Mouse (Mus musculus) kidney, postnatal 0 days (tissue): ENCODE data around the gene Igflr1. TPM values are rescaled to one million over a fixed set of nuclear protein-coding genes. Genes with fewer than 3 reads are reported as not detected.

Experiments used
- ATAC-seq: fragments of 200-750 bp; cut with Nextera tagmentation; replicated peaks from 2 replicates; pipeline ENCODE4 v1.8.0; 2017; ENCODE audit warnings: low read depth, moderate number of reproducible peaks, moderate TSS enrichment, moderate library complexity; ENCODE audit not compliant: low FRiP score
- DNase-seq: peaks from one replicate; pipeline ENCODE4 v3.0.0-alpha.2; 2016; ENCODE audit warnings: low spot score
- H3K27ac ChIP-seq: fragments of 300-500 bp; sonication (generic); 2 replicates; pipeline ENCODE4 v1.5.1; 2014; ENCODE audit warnings: mild to moderate bottlenecking
- H3K27me3 ChIP-seq: fragments of 300-500 bp; sonication (generic); 2 replicates; pipeline ENCODE4 v1.6.1; 2014; ENCODE audit warnings: low read length, mixed read lengths; ENCODE audit not compliant: insufficient read depth
- H3K36me3 ChIP-seq: fragments of 300-500 bp; sonication (generic); 2 replicates; pipeline ENCODE4 v1.6.1; 2014; ENCODE audit warnings: low read length, mixed read lengths; ENCODE audit not compliant: insufficient read depth
- H3K4me1 ChIP-seq: fragments of 300-500 bp; sonication (generic); replicated peaks from 2 replicates; pipeline ENCODE4 v1.6.1; 2014; ENCODE audit warnings: antibody characterized with exemption, low read length, mixed read lengths; ENCODE audit not compliant: insufficient read depth
- H3K4me2 ChIP-seq: fragments of 300-500 bp; sonication (generic); 2 replicates; pipeline ENCODE4 v1.6.1; 2014; ENCODE audit warnings: mild to moderate bottlenecking, low read length, moderate library complexity, mixed read lengths
- H3K4me3 ChIP-seq: fragments of 300-500 bp; sonication (generic); replicated peaks from 2 replicates; pipeline ENCODE4 v1.5.1; 2014; ENCODE audit warnings: low read depth, low read length
- H3K9ac ChIP-seq: fragments of 300-500 bp; sonication (generic); 2 replicates; pipeline ENCODE4 v1.6.1; 2014; ENCODE audit warnings: low read depth, low read length
- H3K9me3 ChIP-seq: fragments of 300-500 bp; sonication (generic); replicated peaks from 2 replicates; pipeline ENCODE4 v1.6.1; 2016; ENCODE audit warnings: low read length, inconsistent platforms, mixed read lengths
- CTCF ChIP-seq: IDR thresholded peaks from 2 replicates; pipeline ENCODE4 v1.5.1; 2016; ENCODE audit warnings: antibody characterized with exemption, low read depth, mild to moderate bottlenecking, moderate library complexity
- WGBS: fragments of 180-500 bp; shearing (Covaris S2); extraction: QIAGEN DNeasy Blood & Tissue Kit; methylation state at CpG from one replicate; pipeline ENCODE4 v1.1.7; 2014; 5-methylcytosine and 5-hydroxymethylcytosine counted together
- polyA plus RNA-seq: library from polyadenylated mRNA; unstranded; fragments of >200 nt; fragmentation: Nextera tagmentation; extraction: Ambion mirVana; gene quantifications from 2 replicates; pipeline ENCODE4 v1.2.1, GENCODE M21; 2015

Gene Igflr1
- polyA plus RNA-seq, result 2.4 and 2.5 TPM in 2 replicates

DNA sequence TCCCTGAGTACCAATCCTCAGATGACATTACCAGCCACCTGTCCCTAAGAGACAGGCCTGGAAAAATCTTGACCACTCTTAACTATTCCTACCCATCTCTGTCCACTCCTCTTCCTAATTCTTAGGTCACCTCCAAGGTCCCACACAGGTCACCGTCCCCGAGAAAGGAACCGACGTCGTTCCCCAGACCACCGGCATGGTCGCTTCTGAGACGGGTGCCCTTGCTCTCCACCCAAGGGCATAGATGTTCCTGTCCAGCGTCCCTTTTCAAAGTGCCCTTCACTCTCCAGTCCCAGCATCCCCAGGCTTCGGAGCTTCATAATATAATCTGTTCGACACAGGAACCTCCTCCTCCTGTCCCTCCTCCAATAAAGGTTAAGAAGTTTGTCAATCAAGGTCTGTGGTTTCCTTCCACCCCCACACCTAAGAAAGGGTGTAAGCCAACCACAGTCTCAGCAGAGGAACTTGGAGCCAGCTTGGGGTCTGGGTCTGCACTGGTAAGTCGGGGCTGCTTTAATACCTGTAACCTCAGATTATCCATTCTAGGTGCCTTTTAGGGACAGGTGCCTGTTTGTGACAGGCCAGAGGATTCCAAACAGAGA is at the start of gene Igflr1:
Gene Igflr1, plus strand, starts transcription at position 458 of the 602 bp plus-strand sequence.
- DNase-seq (no peak), ATAC-seq (no peak)
- Histone ChIP-seq H3K4me1 (no peaks in the 10 kb centered on the region), H3K4me2 (0 out of 2 replicates have a peak within 1 kb of the TSS, but pooled peaks have one; percentile 58), H3K27me3 (no peaks in the 10 kb centered on the region), H3K9ac (no peak within 1 kb of the TSS), H3K27ac (no peak within 1 kb of the TSS), H3K4me3 (no peak within 1 kb of the TSS), H3K36me3 (peaks cover 31% of the 10 kb centered on the region), H3K9me3 (no peaks in the 10 kb centered on the region)
- WGBS, result 93% methylated on average over 12 of the region's 12 CpGs
- no peak for TF ChIP-seq CTCF

DNA sequence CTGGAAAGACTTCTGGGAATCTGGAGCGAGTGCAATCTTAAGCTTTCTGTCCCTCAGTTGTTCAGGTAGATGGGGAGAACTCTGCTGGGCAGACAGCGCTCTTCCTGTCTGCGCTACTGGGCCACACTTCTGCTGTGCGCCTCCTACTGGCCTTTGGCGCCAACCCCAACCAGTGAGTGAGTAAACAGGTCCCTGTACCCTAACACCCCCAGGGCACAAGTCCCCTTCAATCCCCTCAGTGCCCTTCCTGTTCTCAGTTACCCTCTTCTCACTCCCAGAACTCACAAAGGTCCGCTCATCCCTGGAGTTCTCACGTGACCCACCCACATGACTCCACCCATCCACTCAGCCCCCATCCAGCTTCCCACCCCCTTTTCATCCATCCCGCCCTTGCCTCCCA is 46.9 kb upstream of the Igflr1 start:
- DNase-seq (no peak), ATAC-seq (no peak)
- 0 out of 2 replicates have a peak, but pooled peaks cover under 1% of the 10 kb centered on the region for H3K36me3 ChIP-seq
- WGBS, result 44% methylated on average over 8 of the region's 8 CpGs
- H3K27ac ChIP-seq, result no peak overlapping the region
- H3K9ac ChIP-seq, result no peak overlapping the region
- H3K4me2 ChIP-seq, result no peak overlapping the region
- H3K9me3 ChIP-seq, result no peaks in the 10 kb centered on the region
- TF ChIP-seq CTCF, result 0 out of 2 replicates have a peak, but pooled peaks have one; percentile 5
- H3K27me3 ChIP-seq, result no peaks in the 10 kb centered on the region
- H3K4me1 ChIP-seq, result 0 out of 2 replicates have a peak, but pooled peaks cover 6% of the 10 kb centered on the region
- H3K4me3 ChIP-seq, result no peak overlapping the region

DNA sequence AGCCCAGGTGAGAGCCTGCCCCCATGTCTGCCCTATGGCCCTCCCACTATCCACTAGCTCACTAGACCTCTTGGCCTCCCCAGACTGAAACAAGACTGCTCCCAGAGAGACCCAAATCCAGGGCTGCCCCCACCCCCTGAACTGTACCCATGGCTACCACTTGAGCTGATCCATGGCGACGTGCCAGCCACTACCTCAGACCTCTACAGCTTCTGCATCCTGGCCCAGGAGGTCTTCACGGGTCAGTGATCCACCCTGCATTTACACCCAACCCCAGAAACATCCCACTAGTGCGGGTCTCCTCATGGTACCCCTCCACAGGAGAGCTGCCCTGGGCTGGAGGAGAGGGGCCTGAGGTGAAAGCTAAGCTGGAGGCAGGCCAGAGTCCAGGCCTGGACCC is 44.8 kb upstream of the Igflr1 start:
- Histone ChIP-seq H3K27ac (no peak overlapping the region), H3K9ac (no peak overlapping the region), H3K4me3 (no peak overlapping the region), H3K9me3 (no peaks in the 10 kb centered on the region), H3K27me3 (no peaks in the 10 kb centered on the region), H3K36me3 (peaks cover 14% of the 10 kb centered on the region; the same call in 1 of the 2 replicates), H3K4me2 (no peak overlapping the region), H3K4me1 (0 out of 2 replicates have a peak, but pooled peaks cover 7% of the 10 kb centered on the region)
- DNase-seq (no peak), ATAC-seq (no peak)
- WGBS, result 49% methylated on average over 4 of the region's 4 CpGs
- TF ChIP-seq CTCF, result no peak

DNA sequence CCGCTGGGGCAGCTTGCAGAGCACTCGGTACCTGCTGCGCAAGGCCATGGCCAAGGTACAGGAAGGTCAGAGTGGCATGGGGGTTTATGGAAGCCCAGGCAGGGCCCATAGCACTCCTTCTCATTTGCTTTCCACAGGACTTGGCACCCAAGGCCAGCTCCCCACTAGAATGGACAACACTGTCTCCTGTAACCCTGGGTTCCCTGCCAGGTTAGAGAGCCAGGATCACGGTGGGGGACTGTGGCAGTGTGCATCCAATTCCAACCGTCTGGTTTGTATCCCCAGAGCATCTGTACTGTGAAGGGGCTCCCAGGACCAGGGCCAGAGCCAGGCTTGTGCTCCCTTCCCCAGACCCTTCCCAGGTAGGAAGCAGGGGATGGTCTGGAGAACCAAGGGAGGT is 44.4 kb upstream of the Igflr1 start:
- Histone ChIP-seq H3K9me3 (no peaks in the 10 kb centered on the region), H3K4me3 (no peak overlapping the region), H3K27ac (no peak overlapping the region), H3K36me3 (peaks cover 14% of the 10 kb centered on the region; the same call in 1 of the 2 replicates), H3K4me2 (no peak overlapping the region), H3K27me3 (no peaks in the 10 kb centered on the region), H3K4me1 (peaks cover 7% of the 10 kb centered on the region; the same call in 1 of the 2 replicates), H3K9ac (no peak overlapping the region)
- ATAC-seq (no peak), DNase-seq (no peak)
- 70% methylated on average over 5 of the region's 5 CpGs for WGBS
- TF ChIP-seq CTCF, result no peak

GRCm38 (mm10) chr7:30522871-30523270 is 42.4 kb upstream of the Igflr1 start:
- DNase-seq (no peak), ATAC-seq (no peak; the same call in 1 of the 2 replicates)
- H3K4me3 ChIP-seq, result no peak overlapping the region
- TF ChIP-seq CTCF, result no peak
- H3K4me2 ChIP-seq, result no peak overlapping the region
- H3K9me3 ChIP-seq, result no peaks in the 10 kb centered on the region
- H3K36me3 ChIP-seq, result peaks cover 16% of the 10 kb centered on the region; the same call in 1 of the 2 replicates
- peak overlapping the region; percentile 35; the same call in 1 of the 2 replicates for H3K9ac ChIP-seq
- peaks cover 17% of the 10 kb centered on the region; the same call in 1 of the 2 replicates for H3K4me1 ChIP-seq
- WGBS, result 69% methylated on average over 10 of the region's 10 CpGs
- no peaks in the 10 kb centered on the region for H3K27me3 ChIP-seq
- peak overlapping the region; percentile 19; the same call in 1 of the 2 replicates for H3K27ac ChIP-seq

- Histone ChIP-seq H3K4me3 (no peak overlapping the region), H3K27me3 (no peaks in the 10 kb centered on the region), H3K36me3 (peaks cover 29% of the 10 kb centered on the region), H3K27ac (no peak overlapping the region), H3K4me2 (no peak overlapping the region), H3K4me1 (peaks cover 16% of the 10 kb centered on the region; the same call in 1 of the 2 replicates), H3K9ac (no peak overlapping the region), H3K9me3 (no peaks in the 10 kb centered on the region)
- DNase-seq (no peak), ATAC-seq (no peak)
- no peak for TF ChIP-seq CTCF
- 84% methylated on average over 6 of the region's 6 CpGs for WGBS
These were observed 40.7 kb upstream of the Igflr1 start for GRCm38 (mm10) chr7:30524487-30524886.
